Mouse (Mus musculus) urinary bladder, postnatal 10 days (tissue): Measurements from ENCODE around the gene Sytl2.

Source experiments
- DNase-seq: peaks from one replicate; pipeline ENCODE4 v3.0.0; 2022; ENCODE audit warnings: low spot score

Sytl2 gene

GRCm38 (mm10) chr7:90301942-90302646 is at the start of gene Sytl2:
Sytl2 (plus strand) TSS chr7:90302252.
- DNase-seq: no peak

DNA sequence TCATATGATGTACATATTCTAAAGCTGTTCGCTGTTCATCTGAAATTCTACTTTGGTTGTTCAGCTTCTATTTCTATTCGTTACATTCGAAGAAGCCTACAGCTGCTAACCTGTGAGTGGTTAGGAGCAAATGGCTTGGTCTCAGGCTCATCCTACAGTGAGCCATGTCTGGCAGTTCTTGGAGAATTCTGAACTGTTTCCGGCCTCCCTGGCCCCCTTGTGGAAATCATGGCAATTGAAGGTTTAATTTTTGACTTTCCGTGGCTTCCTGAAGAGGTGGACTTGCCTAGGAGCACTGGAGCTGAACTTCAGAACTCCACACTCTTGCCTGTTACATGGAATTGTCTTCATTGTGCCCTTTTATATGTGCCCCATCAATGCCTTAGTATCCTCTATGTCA is 49.1 kb upstream of the Sytl2 start:
- DNase-seq: no peak

DNA sequence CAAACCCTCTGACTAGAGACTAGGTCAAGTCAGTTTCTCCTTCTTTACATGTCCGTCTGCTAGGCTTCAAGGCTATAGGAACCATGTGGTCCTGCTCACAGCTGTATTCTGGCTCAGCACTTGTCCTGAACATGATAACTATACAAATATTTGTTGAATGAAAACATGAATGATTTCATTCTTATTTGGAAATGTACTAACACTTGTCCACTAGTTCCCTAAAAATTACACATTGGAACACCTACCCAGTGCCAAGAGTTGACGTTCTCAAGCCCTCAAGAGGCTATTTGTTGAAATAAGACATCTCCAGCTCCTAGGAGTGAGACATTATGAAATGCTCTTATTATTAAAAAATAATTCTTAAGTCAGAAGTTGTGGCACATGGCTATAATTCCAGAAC is 43.4 kb upstream of the Sytl2 start:
- no peak for DNase-seq

GRCm38 (mm10) chr7:90259899-90260298 is 42.2 kb upstream of the Sytl2 start:
- no peak for DNase-seq

DNA sequence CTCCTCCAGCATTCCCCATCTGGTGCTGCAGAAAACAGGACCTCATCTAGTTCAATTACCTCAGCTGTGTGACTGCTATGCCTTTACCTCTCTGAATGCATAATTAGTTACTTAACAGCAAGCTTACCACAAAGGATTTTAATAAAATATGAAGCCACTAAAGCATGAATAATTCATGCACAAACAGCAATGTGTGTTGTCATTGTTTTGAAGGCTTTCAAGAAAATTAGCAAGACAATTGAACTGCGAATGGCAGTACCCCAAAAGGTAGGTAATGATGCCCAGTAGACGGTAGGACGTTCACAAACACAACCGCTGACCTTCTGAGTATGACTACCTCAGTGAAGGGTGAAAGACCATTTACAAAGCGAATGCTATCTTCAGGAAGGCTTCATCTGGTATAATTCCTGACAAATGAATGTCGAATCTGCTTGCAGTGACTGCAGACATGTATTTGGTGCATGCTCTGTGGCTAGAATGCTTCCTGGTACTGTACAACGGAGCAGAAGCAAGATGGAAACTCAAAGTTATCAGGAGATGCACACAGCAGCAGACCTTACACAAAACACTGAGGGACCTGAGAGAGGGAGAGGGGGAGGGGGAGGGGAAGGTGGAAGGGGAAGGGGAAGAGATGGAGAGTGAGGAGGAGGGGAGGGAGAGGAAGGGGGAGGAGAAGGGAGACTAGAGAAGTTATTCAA is 40.0 kb upstream of the Sytl2 start:
- no peak for DNase-seq

DNA sequence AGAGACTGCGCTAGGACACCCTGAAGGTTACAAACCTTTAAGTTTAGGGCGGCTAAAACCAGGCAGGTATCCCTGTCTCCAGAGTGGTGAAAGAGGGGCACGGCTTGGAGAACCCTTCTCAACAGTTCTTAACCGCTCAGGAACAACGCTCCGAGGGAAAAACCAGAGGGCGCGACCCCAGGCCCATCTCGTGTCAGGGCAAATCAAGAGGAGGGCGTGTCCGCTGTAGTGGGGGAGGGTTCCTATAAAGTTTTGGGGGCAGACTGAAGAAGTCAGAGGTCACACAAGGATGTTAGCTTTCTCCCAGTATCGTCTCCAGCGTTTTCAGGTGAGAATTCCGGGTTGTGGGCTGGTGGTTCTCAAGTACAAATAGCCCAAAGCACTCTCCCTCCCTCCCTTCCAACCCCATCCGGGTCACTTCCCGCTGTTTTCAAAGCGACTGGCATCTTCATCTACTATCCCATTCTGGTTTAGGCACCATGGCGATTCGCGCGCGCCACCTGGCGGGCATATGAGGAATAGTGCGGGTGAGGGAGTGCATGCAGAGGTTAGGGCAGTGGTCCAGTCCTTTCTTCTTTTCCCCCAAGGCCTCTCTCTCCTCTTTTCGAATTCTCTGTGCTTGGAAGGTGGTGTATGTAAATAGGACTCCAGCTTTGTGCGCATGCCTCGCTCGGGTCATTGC is 36.6 kb upstream of the Sytl2 start, which contains the start of gene Ccdc83:
Gene Ccdc83 (minus strand): TSS at position 489 of the 682 bp plus-strand sequence.
- DNase-seq: peak; percentile 23

DNA sequence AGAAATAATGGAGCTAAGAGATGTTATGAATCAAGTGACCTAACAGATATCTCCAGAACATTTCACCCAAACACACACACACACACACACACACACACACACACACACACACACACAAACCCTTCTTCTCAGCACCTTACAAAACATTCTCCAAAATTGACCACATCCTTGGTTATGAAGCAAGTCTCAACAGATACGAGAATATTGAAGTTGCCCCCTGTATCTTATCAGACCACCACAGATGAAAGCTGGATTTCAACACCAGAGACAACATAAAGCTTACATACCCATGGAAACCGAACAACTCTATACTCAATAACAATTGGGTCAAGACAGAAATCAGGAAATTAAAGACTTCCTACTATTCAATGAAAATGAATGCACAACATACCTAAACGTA is 31.9 kb upstream of the Sytl2 start:
- no peak for DNase-seq

GRCm38 (mm10) chr7:90274561-90275100 is 27.4 kb upstream of the Sytl2 start:
- no peak for DNase-seq

DNA sequence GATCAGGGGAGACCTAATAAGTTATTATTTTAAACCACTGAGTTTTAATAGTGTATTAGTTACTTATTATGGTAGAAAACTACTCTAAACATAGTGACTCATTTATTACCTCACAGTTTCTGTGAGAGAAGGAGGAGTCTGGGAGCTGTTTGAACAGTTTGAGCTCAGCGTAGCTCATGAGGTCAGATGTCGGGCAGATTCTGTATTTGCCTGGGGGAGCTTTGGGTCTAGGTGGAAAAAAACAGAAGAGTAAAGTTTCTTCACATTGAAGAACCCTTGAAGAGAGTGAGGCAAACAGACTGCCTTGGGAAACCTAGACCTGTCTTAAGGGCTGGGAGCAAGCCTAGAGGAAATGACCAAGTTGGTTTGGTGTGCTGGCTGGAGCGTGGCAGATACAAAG is 24.8 kb upstream of the Sytl2 start:
- DNase-seq: no peak

- DNase-seq: no peak
These were observed 24.3 kb upstream of the Sytl2 start for GRCm38 (mm10) chr7:90277769-90278168.

GRCm38 (mm10) chr7:90279136-90279535 is 22.9 kb upstream of the Sytl2 start:
- no peak for DNase-seq

- DNase-seq: no peak
These were observed 21.7 kb upstream of the Sytl2 start for GRCm38 (mm10) chr7:90280274-90280875.

GRCm38 (mm10) chr7:90280878-90281277 is 21.2 kb upstream of the Sytl2 start:
- no peak for DNase-seq

- DNase-seq: no peak
These were observed 20.1 kb upstream of the Sytl2 start for GRCm38 (mm10) chr7:90281759-90282546.

GRCm38 (mm10) chr7:90282786-90283185 is 19.3 kb upstream of the Sytl2 start:
- no peak for DNase-seq

DNA sequence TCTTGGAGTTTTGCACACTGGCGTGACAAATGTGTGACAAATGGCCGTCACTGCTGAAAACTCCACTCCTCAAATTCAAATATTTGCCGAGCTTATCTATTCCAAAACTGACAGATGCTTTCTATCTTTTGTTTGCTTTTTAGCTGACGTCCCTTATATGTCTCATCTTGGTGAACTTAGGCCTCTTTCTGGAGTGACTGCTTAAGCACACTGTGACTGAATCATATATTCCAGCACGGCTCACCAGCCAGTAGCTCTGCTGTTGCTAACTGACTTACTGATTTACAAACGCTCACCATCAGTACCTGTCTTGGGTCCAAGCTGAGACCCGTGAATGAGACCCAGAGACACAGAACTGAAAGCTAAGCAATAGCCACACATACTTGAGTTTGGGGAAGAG is 17.3 kb upstream of the Sytl2 start:
- DNase-seq: no peak

GRCm38 (mm10) chr7:90291885-90292284 is 10.2 kb upstream of the Sytl2 start:
- no peak for DNase-seq

DNA sequence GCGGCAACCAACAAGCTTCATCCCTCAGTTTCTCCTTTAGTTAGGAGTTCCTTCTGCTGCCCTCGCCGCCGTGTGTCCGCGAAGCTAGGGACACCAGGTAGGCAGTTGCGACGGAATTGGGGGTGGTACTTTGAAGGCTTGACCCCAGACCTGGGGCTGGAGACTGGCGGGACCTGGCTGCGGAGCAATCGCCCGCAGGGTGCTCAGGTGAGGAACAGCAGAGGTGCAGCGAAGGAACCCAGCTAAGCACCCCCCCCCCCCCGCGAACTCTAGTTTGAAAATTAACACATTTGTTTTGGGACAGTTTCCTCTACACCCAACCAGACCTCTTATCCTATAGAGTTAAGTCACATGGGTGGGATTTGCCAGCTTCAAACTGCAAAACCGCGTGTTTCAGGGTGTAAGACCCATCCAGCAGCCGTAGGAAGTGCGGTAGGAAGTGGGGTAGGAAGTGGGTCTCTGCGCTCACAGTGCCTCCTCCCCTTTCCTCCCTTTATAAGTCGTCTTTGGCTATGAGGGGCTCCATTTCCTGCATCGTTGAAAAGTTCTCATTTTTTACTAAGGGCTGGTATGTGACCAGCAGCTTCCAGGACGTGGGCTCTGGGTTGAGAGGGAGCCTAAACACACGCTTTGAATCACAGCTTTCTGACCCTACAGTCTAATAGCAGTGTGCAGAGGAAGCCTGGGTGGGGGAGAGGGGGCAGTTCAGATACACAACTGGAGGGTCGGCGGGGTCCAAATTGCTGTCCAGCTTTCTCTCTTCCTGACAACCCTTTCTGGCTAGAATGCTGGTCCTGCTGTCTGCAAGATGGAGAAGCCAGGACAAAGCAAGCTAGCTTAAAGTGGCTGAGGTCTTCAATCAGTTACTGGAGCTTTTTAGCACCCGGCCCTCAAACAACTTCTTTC is 848 bp downstream of the Sytl2 start:
- no peak for DNase-seq

- DNase-seq: no peak
These were observed 4.0 kb downstream of the Sytl2 start for GRCm38 (mm10) chr7:90306079-90306478.

GRCm38 (mm10) chr7:90306968-90307367 is 4.9 kb downstream of the Sytl2 start:
- no peak for DNase-seq

GRCm38 (mm10) chr7:90308003-90308402 is 6.0 kb downstream of the Sytl2 start:
- no peak for DNase-seq
